In genomic region chr2:4334201-4334600, GRCm38 (mm10) we compare ENCODE assay signal across 8 mouse cellular contexts.
DNase-seq lines count a peak whose midpoint lies in the region; TF ChIP-seq lines count a peak whose summit lies in the region.

No protein-coding gene starts in this region.

- peak; percentile 58 to 65 for DNase-seq in heart, adult 18-20 months
- DNase-seq in heart, embryonic 10.5 days (ENCODE audit: low spot score): no peak
- peak; percentile 12 for DNase-seq in MN1 (ENCODE audit: low spot score)
- DNase-seq in gastrocnemius, adult 2 months: peak; percentile 78
- DNase-seq in limb, embryonic 10.5 days (ENCODE audit: low spot score): no peak
- no peak for DNase-seq in spleen, postnatal 14 days (ENCODE audit: low spot score in 2 of 2)
- DNase-seq in yolk sac, embryonic 10.5 days (ENCODE audit: low spot score): no peak
- no peak for DNase-seq in kidney, postnatal 36 days

- H3K27ac ChIP-seq in heart, embryonic 10.5 days: no peak overlapping the region
- no peak overlapping the region for H3K27ac ChIP-seq in gastrocnemius, adult 2 months
- H3K27ac ChIP-seq in limb, embryonic 10.5 days: peak overlapping the region; percentile 50

- H3K36me3 ChIP-seq in heart, embryonic 10.5 days: no peaks in the 10 kb centered on the region
- H3K36me3 ChIP-seq in limb, embryonic 10.5 days: peaks cover 24% of the 10 kb centered on the region

- H3K4me1 ChIP-seq in heart, embryonic 10.5 days: peaks cover 39% of the 10 kb centered on the region
- H3K4me1 ChIP-seq in limb, embryonic 10.5 days: peaks cover 59% of the 10 kb centered on the region

- H3K27me3 ChIP-seq in heart, embryonic 10.5 days (ENCODE audit: insufficient read depth, poor library complexity, severe bottlenecking): no peaks in the 10 kb centered on the region
- H3K27me3 ChIP-seq in limb, embryonic 10.5 days (ENCODE audit: low read depth, poor library complexity, severe bottlenecking): no peaks in the 10 kb centered on the region

- TF ChIP-seq CTCF in gastrocnemius, adult 2 months (IDR thresholded peaks at IDR 0.05): no peak

- H3K9me3 ChIP-seq in heart, embryonic 10.5 days: no peaks in the 10 kb centered on the region
- H3K9me3 ChIP-seq in limb, embryonic 10.5 days (replicated peaks): no peaks in the 10 kb centered on the region

- intact Hi-C loops in gastrocnemius, adult 2 months (cut with DNase I): no loop called here

- H3K4me3 ChIP-seq in heart, embryonic 10.5 days: no peak overlapping the region
- no peak overlapping the region for H3K4me3 ChIP-seq in gastrocnemius, adult 2 months
- H3K4me3 ChIP-seq in limb, embryonic 10.5 days: no peak overlapping the region

- whole genome bisulfite sequencing in heart, embryonic 10.5 days: 41% methylated on average over 4 of the region's 4 CpGs
- WGBS in limb, embryonic 10.5 days: 30% methylated on average over 4 of the region's 4 CpGs

Comparison
In these comparisons a context has a peak if more than half of its experiments do, and no peak if none do; other contexts are left out.
1. DNase-seq: peak in heart, adult 18-20 months (2 of 2), MN1 (single experiment) and gastrocnemius, adult 2 months (single experiment); none in heart, embryonic 10.5 days (single experiment), limb, embryonic 10.5 days (single experiment), spleen, postnatal 14 days (0 of 2), yolk sac, embryonic 10.5 days (single experiment) and kidney, postnatal 36 days (0 of 2).